Mouse (Mus musculus): ENCODE measurements around the gene Armc9. TPM values are rescaled to one million over a fixed set of nuclear protein-coding genes. Genes with fewer than 3 reads are reported as not detected.

Gene Armc9
- polyA plus RNA-seq (2012; rRNA removed): 33.9 and 35.5 TPM in 2 replicates

DNA sequence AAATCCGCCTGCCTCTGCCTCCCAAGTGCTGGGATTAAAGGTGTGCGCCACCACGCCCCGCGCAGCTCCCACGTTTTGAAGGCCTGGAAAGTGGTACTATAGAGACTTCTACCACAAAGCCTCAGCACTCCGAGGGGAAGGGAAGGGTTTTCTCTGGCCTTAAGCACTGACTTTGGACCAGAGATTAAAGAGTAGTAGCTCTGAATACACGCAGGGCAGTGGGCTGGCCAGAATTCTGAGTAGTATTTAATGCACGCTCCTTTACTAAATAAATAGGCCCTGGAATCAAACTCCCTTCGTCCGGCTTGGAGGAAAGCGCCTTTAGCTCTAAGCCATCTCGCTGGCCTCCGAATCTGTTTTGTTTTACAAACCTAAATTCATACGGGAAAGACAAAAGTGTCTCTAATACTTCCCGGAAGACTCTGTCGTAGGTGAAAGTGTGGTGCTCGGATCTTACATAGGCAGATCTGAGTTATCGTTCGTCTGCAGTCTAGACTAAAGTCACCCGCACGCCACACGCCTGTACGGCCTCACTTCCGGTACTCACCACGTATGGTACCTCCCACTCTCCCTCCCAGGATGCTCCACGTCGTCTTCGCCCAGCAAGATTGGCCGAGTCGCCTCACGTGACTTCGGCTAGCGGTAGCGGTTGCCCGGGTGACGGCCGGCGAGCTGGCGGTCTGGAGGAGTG, at the start of gene Armc9:
Gene Armc9, plus strand, starts transcription at position 648 of the 691 bp plus-strand sequence.
- DNase-seq (ENCODE audit: extremely low spot score in 1 of 2, low spot score in 1 of 2): peak; percentile 95 to 97

DNA sequence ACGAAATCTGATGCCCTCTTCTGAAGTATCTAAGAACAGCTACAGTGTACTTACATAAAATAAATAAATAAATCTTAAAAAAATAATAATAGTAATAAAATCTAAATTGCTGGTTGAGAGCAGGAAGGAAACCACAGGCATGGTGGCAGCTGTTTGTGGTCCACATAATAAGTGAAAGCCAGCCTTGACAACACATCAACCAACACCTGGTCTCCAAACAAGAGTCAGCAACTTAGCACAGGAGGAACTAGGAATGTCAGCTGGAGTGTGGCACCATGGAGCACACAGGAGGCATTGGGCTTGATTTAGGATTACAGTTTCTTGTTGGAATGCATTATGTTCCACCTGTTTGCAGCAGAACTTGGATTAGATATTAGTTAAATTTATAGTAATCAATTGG, 49.5 kb upstream of the Armc9 start:
- DNase-seq (ENCODE audit: extremely low spot score in 1 of 2, low spot score in 1 of 2): no peak

GRCm38 (mm10) chr1:86111779-86112178, 42.8 kb upstream of the Armc9 start, which contains the start of gene Htr2b:
Htr2b (minus strand) TSS chr1:86111970.
- DNase-seq (ENCODE audit: extremely low spot score in 1 of 2, low spot score in 1 of 2): peak in 1 of 2 experiments; percentile 56

DNA sequence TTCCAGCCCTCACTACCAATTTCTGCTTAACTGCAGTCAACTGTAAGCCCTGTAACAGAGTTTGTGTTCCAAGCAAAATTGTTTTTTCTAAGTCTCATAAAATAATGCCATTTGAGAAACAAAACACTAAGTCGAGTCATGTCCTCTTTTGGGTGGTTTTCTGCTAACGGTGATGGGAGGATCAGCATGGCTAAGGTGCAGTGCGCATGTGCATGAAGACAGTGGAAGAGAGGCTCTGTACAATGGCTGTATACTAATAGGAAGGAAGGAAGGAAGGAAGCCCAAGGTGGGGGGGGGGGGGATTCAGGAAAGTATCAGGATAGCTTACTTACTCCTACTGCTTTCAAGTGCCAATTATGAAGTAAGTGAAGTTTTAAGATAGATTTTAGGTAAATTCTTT, 40.4 kb upstream of the Armc9 start:
- DNase-seq (ENCODE audit: extremely low spot score in 1 of 2, low spot score in 1 of 2): no peak

DNA sequence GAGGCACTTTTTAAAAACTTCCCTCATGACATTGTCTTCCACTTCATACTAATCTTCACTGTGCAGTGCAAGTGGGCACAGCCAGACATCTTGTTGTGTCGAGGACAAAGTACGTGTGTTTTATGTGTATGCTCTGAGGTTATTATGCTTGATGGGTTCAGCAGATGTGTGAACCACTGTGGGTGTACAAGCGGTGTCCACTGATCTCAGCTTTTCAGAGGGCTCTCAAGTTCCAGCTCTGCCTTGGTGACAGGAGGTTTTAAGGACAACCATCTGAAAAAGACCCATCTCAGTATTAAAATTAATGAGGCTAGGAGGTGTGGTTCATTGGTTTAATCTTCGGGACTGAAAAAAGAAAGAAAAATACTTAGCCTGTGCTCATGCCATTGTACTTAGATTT, 35.0 kb upstream of the Armc9 start:
- no peak for DNase-seq (ENCODE audit: extremely low spot score in 1 of 2, low spot score in 1 of 2)

DNA sequence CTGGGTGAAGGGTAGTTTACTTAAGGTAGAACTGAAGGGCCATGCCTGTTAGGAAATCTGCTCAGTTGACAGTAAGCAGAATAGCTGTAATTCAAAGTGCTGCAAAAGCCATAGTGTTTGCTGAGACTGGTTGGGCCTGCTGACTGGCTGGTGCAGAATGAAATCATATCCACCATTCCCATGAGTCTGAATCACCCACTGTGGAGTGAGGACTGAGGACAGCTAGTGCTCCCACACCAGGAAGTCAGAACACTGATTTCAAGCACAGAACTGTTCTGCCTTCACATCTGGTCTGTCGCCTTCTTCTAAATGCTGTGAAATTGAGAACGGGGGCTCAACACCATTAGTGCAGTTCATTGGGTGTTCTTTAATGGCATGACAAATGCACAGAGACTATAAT, 28.5 kb upstream of the Armc9 start:
- no peak for DNase-seq (ENCODE audit: extremely low spot score in 1 of 2, low spot score in 1 of 2)

DNA sequence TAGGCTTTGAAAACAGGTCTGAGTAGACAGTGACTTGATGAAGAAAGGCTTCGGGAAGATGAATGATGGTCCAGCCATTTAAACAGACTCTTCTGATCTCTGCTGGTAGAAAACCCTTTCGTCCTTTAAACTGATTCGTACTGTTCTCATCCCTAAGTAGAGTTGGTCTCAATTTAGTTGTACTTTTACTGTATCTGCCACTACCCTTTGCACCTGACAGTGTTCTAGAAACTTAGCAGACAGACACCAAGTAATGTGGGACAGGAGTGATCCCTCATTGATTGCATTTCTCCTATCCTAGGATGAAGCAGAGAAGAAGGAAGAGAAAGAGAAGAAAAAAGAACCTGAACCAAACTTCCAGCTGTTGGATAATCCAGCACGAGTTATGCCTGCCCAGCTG, 21.2 kb upstream of the Armc9 start, which contains the start of gene Gm21972:
Gene Gm21972, plus strand, starts transcription at position 301 of the 400 bp plus-strand sequence.
- no peak for DNase-seq (ENCODE audit: extremely low spot score in 1 of 2, low spot score in 1 of 2)

DNA sequence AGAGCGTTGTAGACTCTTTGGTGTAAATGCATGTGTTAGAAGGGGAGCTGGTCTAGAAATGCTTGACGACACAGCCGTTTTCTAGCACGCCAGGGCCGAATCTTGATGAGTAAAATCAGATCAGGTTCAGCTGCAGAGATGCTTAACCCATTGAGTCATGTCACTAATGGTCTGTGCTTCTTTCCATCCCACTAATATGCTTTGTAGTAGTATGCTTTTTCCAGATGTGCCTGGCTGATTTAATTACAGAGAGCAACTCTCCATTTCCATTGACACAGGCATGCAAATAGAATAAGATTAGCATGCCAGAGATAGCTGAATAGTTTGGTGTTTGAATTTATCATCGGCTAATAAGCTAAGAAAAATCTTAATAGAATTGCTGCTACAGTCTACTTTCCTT, 19.3 kb upstream of the Armc9 start:
- DNase-seq (ENCODE audit: extremely low spot score in 1 of 2, low spot score in 1 of 2): no peak

GRCm38 (mm10) chr1:86141081-86141480, 13.5 kb upstream of the Armc9 start:
- DNase-seq (ENCODE audit: extremely low spot score in 1 of 2, low spot score in 1 of 2): no peak

DNA sequence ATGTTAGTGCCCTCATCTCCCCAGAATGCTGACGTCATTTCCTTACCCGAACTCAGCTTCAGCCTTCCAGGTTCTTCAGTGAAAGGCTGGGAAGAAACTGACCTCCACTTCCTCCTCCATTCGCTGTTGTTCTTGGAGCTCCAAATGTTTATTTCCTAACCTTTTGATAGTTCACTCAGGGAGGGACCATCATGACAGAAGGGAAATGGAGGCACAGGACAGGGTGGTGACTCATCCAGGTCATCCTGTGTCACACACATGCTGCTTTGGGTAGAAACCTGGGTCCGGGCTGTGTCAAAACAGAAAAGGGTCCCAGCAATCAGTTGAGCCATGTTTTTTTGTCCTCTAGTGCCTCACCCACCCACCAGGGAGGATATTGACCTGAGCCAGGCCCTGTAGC, 11.4 kb upstream of the Armc9 start:
- DNase-seq (ENCODE audit: extremely low spot score in 1 of 2, low spot score in 1 of 2): no peak

- no peak for DNase-seq (ENCODE audit: extremely low spot score in 1 of 2, low spot score in 1 of 2)
These were observed 10.3 kb upstream of the Armc9 start for GRCm38 (mm10) chr1:86144001-86144944.

DNA sequence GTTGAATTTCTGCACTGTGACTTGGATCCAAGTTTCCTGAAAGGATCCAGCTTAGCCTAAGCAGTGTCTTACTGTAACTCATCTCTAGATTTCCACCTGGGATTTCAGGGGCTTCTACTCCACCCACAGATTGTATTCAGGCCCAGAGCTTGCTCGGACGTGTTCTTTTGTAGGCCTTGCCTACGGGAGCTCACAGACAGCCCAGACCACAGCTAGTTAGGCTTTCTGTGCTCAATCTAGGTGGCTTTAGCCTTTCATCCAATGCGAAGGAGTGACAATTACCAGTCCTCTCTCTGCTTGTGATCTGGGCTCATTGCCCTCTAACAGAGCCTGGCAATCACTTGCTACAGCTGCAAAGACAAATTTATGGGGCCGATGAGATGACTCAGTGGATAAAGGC, 8.3 kb upstream of the Armc9 start:
- DNase-seq (ENCODE audit: extremely low spot score in 1 of 2, low spot score in 1 of 2): no peak

DNA sequence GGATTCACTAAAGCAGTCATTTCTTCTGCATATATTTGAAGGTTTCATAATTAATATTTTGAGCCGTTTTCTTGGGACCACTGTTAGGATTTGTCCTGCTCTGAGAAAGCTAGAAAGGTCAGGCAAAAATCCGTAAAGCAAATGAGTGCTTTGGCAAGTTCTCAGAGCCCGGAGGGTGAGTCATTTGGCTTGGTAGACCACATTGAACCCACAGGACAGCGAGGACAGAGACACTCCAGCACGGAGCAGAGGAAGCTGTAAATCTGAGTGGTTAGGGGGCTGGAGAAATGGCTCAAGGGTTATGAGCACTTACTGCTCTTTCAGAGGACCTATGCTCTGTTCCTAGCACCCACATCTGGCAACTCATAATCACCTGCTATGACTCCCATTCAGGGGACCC, 7.0 kb upstream of the Armc9 start:
- DNase-seq (ENCODE audit: extremely low spot score in 1 of 2, low spot score in 1 of 2): no peak

GRCm38 (mm10) chr1:86148161-86148560, 6.4 kb upstream of the Armc9 start:
- DNase-seq (ENCODE audit: extremely low spot score in 1 of 2, low spot score in 1 of 2): peak in 1 of 2 experiments; percentile 34

DNA sequence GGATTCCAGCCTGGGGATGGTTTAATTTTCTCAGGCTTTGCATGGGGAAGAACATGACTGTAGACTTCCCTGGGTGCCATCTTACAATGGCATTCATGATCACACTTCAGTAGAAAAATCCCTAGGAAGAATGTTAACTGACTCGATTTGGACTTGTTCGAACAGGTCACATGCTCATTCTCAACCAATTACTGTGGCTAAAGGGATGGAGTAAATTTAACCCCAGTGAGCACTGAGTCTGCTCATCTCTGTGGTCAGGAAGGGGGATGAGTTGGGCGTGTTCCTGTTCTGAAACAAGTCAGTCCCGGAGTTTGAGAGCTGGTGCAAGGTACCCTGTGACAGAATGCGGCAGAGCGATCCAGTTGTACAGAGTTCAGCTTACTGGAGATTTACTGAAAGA, 3.7 kb upstream of the Armc9 start:
- DNase-seq (ENCODE audit: extremely low spot score in 1 of 2, low spot score in 1 of 2): no peak

- DNase-seq (ENCODE audit: extremely low spot score in 1 of 2, low spot score in 1 of 2): no peak
These were observed 3.2 kb upstream of the Armc9 start for GRCm38 (mm10) chr1:86151376-86151775.

- DNase-seq (ENCODE audit: extremely low spot score in 1 of 2, low spot score in 1 of 2): no peak
These were observed 2.0 kb upstream of the Armc9 start for GRCm38 (mm10) chr1:86152618-86153017.

DNA sequence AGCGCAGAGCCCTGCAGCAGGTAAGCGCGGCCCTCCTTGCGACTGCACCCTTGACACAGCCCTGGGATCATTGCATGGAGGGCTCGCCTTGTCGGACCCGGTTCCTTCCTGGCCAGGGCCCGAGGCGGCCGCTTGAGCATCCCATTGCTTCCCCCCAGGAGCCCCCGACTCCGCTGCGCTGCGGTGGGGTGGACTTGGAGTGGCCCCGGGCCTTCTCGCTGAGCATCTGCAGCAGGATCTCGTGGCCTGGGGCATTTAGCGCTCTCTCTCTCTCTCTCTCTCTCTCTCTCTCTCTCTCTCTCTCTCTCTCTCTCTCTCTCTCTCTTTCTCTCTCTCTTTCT, 214 bp downstream of the Armc9 start:
- DNase-seq (ENCODE audit: extremely low spot score in 1 of 2, low spot score in 1 of 2): no peak

DNA sequence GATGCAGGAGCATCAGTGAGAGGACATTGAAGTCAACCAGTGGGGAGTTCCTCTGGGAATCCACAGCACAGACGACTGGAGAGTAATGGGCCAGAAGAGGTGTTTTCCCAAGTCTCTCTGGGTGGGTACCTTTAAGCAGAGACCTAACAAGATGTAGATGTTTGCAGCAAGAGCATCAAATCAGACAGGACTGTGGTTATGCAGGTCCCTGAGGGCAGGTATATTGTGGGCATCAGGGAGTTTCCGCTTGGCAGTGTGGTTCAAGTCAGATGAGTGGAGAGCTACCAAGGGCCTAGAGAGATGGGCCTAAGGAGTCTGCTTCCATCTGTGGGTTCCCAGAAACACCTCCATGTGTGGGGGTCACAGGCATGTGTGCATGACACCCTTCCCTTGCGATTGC, 1.5 kb downstream of the Armc9 start:
- DNase-seq (ENCODE audit: extremely low spot score in 1 of 2, low spot score in 1 of 2): no peak

- DNase-seq (ENCODE audit: extremely low spot score in 1 of 2, low spot score in 1 of 2): no peak
These were observed 2.0 kb downstream of the Armc9 start for GRCm38 (mm10) chr1:86156595-86156994.

- DNase-seq (ENCODE audit: extremely low spot score in 1 of 2, low spot score in 1 of 2): no peak
These were observed 5.5 kb downstream of the Armc9 start for GRCm38 (mm10) chr1:86160059-86160458.

GRCm38 (mm10) chr1:86160479-86160878, 5.9 kb downstream of the Armc9 start:
- DNase-seq (ENCODE audit: extremely low spot score in 1 of 2, low spot score in 1 of 2): no peak
